Mouse (Mus musculus) stomach, embryonic 16.5 days (tissue): Measurements from ENCODE around the gene Esyt1. TPM values are rescaled to one million over a fixed set of nuclear protein-coding genes. Genes with fewer than 3 reads are reported as not detected.
"Not testable (repeated sequence)": the region's sequence is repeated elsewhere in the genome, so short reads cannot be mapped to it uniquely, and the experiment has no call there.

ENCODE experiments used
- ATAC-seq: fragments of 200-750 bp; cut with Nextera tagmentation; 2 replicates; pipeline ENCODE4 v1.8.0; 2017; ENCODE audit warnings: moderate number of reproducible peaks, moderate TSS enrichment; ENCODE audit not compliant: insufficient read depth, low FRiP score
- H3K27ac ChIP-seq: fragments of 300-500 bp; sonication (generic); 2 replicates; pipeline ENCODE4 v1.5.1; 2014; ENCODE audit warnings: low read length
- H3K27me3 ChIP-seq: fragments of 300-500 bp; sonication (generic); 2 replicates; pipeline ENCODE4 v1.6.1; 2014; ENCODE audit warnings: low read length, control low read depth, mixed read lengths; ENCODE audit not compliant: control insufficient read depth, insufficient read depth
- H3K36me3 ChIP-seq: fragments of 300-500 bp; sonication (generic); 2 replicates; pipeline ENCODE4 v1.6.1; 2014; ENCODE audit warnings: low read length; ENCODE audit not compliant: control insufficient read depth, insufficient read depth
- H3K4me1 ChIP-seq: fragments of 300-500 bp; sonication (generic); 2 replicates; pipeline ENCODE4 v1.6.1; 2014; ENCODE audit warnings: low read length, control low read depth, mixed read lengths; ENCODE audit not compliant: control insufficient read depth, insufficient read depth
- H3K4me2 ChIP-seq: fragments of 300-500 bp; sonication (generic); 2 replicates; pipeline ENCODE4 v1.6.1; 2014; ENCODE audit warnings: low read depth, low read length, mixed read lengths
- H3K4me3 ChIP-seq: fragments of 300-500 bp; sonication (generic); replicated peaks from 2 replicates; pipeline ENCODE4 v1.5.1; 2014; ENCODE audit warnings: mild to moderate bottlenecking, low read length
- H3K9ac ChIP-seq: fragments of 300-500 bp; sonication (generic); 2 replicates; pipeline ENCODE4 v1.6.1; 2014; ENCODE audit warnings: low read length
- H3K9me3 ChIP-seq: fragments of 300-500 bp; sonication (generic); replicated peaks from 2 replicates; pipeline ENCODE4 v1.6.1; 2016; ENCODE audit warnings: low read length, control low read depth; ENCODE audit not compliant: control insufficient read depth
- WGBS: fragments of 180-500 bp; shearing (Covaris S2); extraction: QIAGEN DNeasy Blood & Tissue Kit; methylation state at CpG from one replicate; pipeline ENCODE4 v1.1.7; 2014; 5-methylcytosine and 5-hydroxymethylcytosine counted together
- polyA plus RNA-seq: library from polyadenylated mRNA; unstranded; fragments of >200 nt; fragmentation: Nextera tagmentation; extraction: Ambion mirVana; gene quantifications from 2 replicates; pipeline ENCODE4 v1.2.1, GENCODE M21; 2015

The Esyt1 gene
- polyA plus RNA-seq, 1 experiment from 2014 or later = 32.9 TPM

- Histone ChIP-seq H3K9me3 (no peaks in the 10 kb centered on the region), H3K4me1 (peaks cover 42% of the 10 kb centered on the region), H3K27ac (peak within 1 kb of the TSS; percentile 99), H3K4me2 (peak within 1 kb of the TSS; percentile 81), H3K36me3 (peaks cover 11% of the 10 kb centered on the region; the same call in 1 of the 2 replicates), H3K27me3 (no peaks in the 10 kb centered on the region), H3K9ac (peak within 1 kb of the TSS; percentile 93), H3K4me3 (peak within 1 kb of the TSS; percentile 73)
- peak; percentile 92 for ATAC-seq
- WGBS = under 1% methylated on average over 45 of the region's 45 CpGs
Observed at GRCm38 (mm10) chr10:128493695-128494666, 31.7 kb downstream of the Esyt1 start, which contains the start of gene Myl6. Myl6 (minus strand) TSS chr10:128494145.

GRCm38 (mm10) chr10:128493319-128493694, 32.4 kb downstream of the Esyt1 start:
- Histone ChIP-seq H3K27me3 (no peaks in the 10 kb centered on the region), H3K9ac (peak overlapping the region; percentile 93), H3K27ac (peak overlapping the region; percentile 99), H3K4me2 (peak overlapping the region; percentile 76), H3K36me3 (peaks cover 11% of the 10 kb centered on the region; the same call in 1 of the 2 replicates), H3K4me3 (peak overlapping the region; percentile 73), H3K4me1 (peaks cover 40% of the 10 kb centered on the region), H3K9me3 (no peaks in the 10 kb centered on the region)
- under 1% methylated on average over 12 of the region's 12 CpGs for WGBS
- peak; percentile 14 for ATAC-seq

GRCm38 (mm10) chr10:128492633-128493311, 32.9 kb downstream of the Esyt1 start:
- WGBS = 10% methylated on average over 12 of the region's 12 CpGs
- H3K4me1 ChIP-seq = peaks cover 37% of the 10 kb centered on the region
- peak overlapping the region; percentile 73 for H3K4me3 ChIP-seq
- peak overlapping the region; percentile 99 for H3K27ac ChIP-seq
- H3K9ac ChIP-seq = peak overlapping the region; percentile 93
- no peaks in the 10 kb centered on the region for H3K27me3 ChIP-seq
- ATAC-seq = peak; percentile 75
- H3K9me3 ChIP-seq = no peaks in the 10 kb centered on the region
- peaks cover 16% of the 10 kb centered on the region; the same call in 1 of the 2 replicates for H3K36me3 ChIP-seq
- H3K4me2 ChIP-seq = peak overlapping the region; percentile 76

- not testable (repeated sequence) for ATAC-seq
- peak overlapping the region; percentile 73 for H3K4me3 ChIP-seq
Observed at GRCm38 (mm10) chr10:128492051-128492450, 33.6 kb downstream of the Esyt1 start.

GRCm38 (mm10) chr10:128491495-128491894, 34.2 kb downstream of the Esyt1 start:
- WGBS = 22% methylated on average over 6 of the region's 6 CpGs
- ATAC-seq = no peak
- Histone ChIP-seq H3K4me3 (peak overlapping the region; percentile 73), H3K4me1 (peaks cover 31% of the 10 kb centered on the region), H3K4me2 (peak overlapping the region; percentile 76), H3K36me3 (peaks cover 21% of the 10 kb centered on the region; the same call in 1 of the 2 replicates), H3K9ac (peak overlapping the region; percentile 93), H3K27ac (peak overlapping the region; percentile 99), H3K27me3 (no peaks in the 10 kb centered on the region), H3K9me3 (no peaks in the 10 kb centered on the region)

More at GRCm38 (mm10) chr10:128492051-128492450, 33.6 kb downstream of the Esyt1 start:
- Histone ChIP-seq H3K36me3 (peaks cover 21% of the 10 kb centered on the region; the same call in 1 of the 2 replicates), H3K27ac (peak overlapping the region; percentile 99), H3K9ac (peak overlapping the region; percentile 93), H3K4me2 (peak overlapping the region; percentile 76), H3K4me1 (peaks cover 32% of the 10 kb centered on the region)
- H3K27me3 ChIP-seq, H3K9me3 ChIP-seq: not testable (repeated sequence)
- WGBS = 33% methylated on average over 7 of the region's 8 CpGs

- peak overlapping the region; percentile 93 for H3K9ac ChIP-seq
- no peak for ATAC-seq
- H3K36me3 ChIP-seq = peaks cover 21% of the 10 kb centered on the region; the same call in 1 of the 2 replicates
- H3K4me3 ChIP-seq = peak overlapping the region; percentile 73
- H3K9me3 ChIP-seq = no peaks in the 10 kb centered on the region
- H3K4me1 ChIP-seq = peaks cover 31% of the 10 kb centered on the region
- 36% methylated on average over 5 of the region's 5 CpGs for WGBS
- H3K4me2 ChIP-seq = peak overlapping the region; percentile 76
- no peaks in the 10 kb centered on the region for H3K27me3 ChIP-seq
- peak overlapping the region; percentile 99 for H3K27ac ChIP-seq
Observed at GRCm38 (mm10) chr10:128490912-128491311, 34.8 kb downstream of the Esyt1 start.

GRCm38 (mm10) chr10:128490232-128490631, 35.4 kb downstream of the Esyt1 start:
- 0 out of 2 replicates have a peak overlapping the region, but pooled peaks have one; percentile 5 for H3K4me3 ChIP-seq

GRCm38 (mm10) chr10:128489785-128490184, 35.9 kb downstream of the Esyt1 start:
- Histone ChIP-seq H3K27me3 (no peaks in the 10 kb centered on the region), H3K9me3 (no peaks in the 10 kb centered on the region), H3K27ac (peak overlapping the region; percentile 99), H3K36me3 (peaks cover 25% of the 10 kb centered on the region), H3K4me3 (0 out of 2 replicates have a peak overlapping the region, but pooled peaks have one; percentile 5), H3K4me2 (peak overlapping the region; percentile 27; the same call in 1 of the 2 replicates), H3K9ac (peak overlapping the region; percentile 62), H3K4me1 (peaks cover 27% of the 10 kb centered on the region)
- ATAC-seq = no peak
- WGBS = 33% methylated on average over 4 of the region's 4 CpGs

More at GRCm38 (mm10) chr10:128490232-128490631, 35.4 kb downstream of the Esyt1 start:
- 24% methylated on average over 5 of the region's 5 CpGs for WGBS
- no peak for ATAC-seq
- H3K27me3 ChIP-seq = no peaks in the 10 kb centered on the region
- H3K4me2 ChIP-seq = peak overlapping the region; percentile 76; the same call in 1 of the 2 replicates
- peak overlapping the region; percentile 62 for H3K9ac ChIP-seq
- H3K27ac ChIP-seq = peak overlapping the region; percentile 99
- peaks cover 25% of the 10 kb centered on the region for H3K36me3 ChIP-seq
- no peaks in the 10 kb centered on the region for H3K9me3 ChIP-seq
- H3K4me1 ChIP-seq = peaks cover 31% of the 10 kb centered on the region
